Mouse (Mus musculus) embryonic facial prominence, embryonic 13.5 days (tissue): ENCODE data around the gene Pik3cg. TPM values are rescaled to one million over a fixed set of nuclear protein-coding genes. Genes with fewer than 3 reads are reported as not detected.

Source experiments
- ATAC-seq: fragments of 200-750 bp; cut with Nextera tagmentation; 2 replicates; pipeline ENCODE4 v1.8.0; 2017; ENCODE audit warnings: low read depth; ENCODE audit not compliant: insufficient number of reproducible peaks, insufficient read depth, low FRiP score, low TSS enrichment
- H3K27ac ChIP-seq: fragments of 300-500 bp; sonication (generic); 2 replicates; pipeline ENCODE4 v1.5.1; 2015; ENCODE audit warnings: moderate library complexity, mild to moderate bottlenecking, inconsistent platforms
- H3K27me3 ChIP-seq: fragments of 300-500 bp; sonication (generic); 2 replicates; pipeline ENCODE4 v1.6.1; 2015; ENCODE audit warnings: mild to moderate bottlenecking, inconsistent platforms
- H3K36me3 ChIP-seq: fragments of 300-500 bp; sonication (generic); 2 replicates; pipeline ENCODE4 v1.6.1; 2015; ENCODE audit warnings: mild to moderate bottlenecking, inconsistent platforms
- H3K4me1 ChIP-seq: fragments of 300-500 bp; sonication (generic); 2 replicates; pipeline ENCODE4 v1.6.1; 2015; ENCODE audit warnings: inconsistent platforms
- H3K4me2 ChIP-seq: fragments of 300-500 bp; sonication (generic); 2 replicates; pipeline ENCODE4 v1.6.1; 2015; ENCODE audit warnings: moderate library complexity, mild to moderate bottlenecking, inconsistent platforms
- H3K4me3 ChIP-seq: fragments of 300-500 bp; sonication (generic); 2 replicates; pipeline ENCODE4 v1.5.1; 2015; ENCODE audit warnings: mild to moderate bottlenecking, inconsistent platforms
- H3K9ac ChIP-seq: fragments of 300-500 bp; sonication (generic); 2 replicates; pipeline ENCODE4 v1.6.1; 2015; ENCODE audit warnings: mild to moderate bottlenecking, inconsistent platforms
- H3K9me3 ChIP-seq: fragments of 300-500 bp; sonication (generic); 2 replicates; pipeline ENCODE4 v1.6.1; 2016; ENCODE audit warnings: inconsistent platforms
- WGBS: fragments of 180-500 bp; shearing (Covaris S2); methylation state at CpG from one replicate; pipeline ENCODE4 v1.1.7; 2015; ENCODE audit warnings: mixed read lengths; 5-methylcytosine and 5-hydroxymethylcytosine counted together
- polyA plus RNA-seq: library from polyadenylated mRNA; unstranded; fragments of >200 nt; fragmentation: Nextera tagmentation; extraction: Ambion mirVana; gene quantifications from 2 replicates; pipeline ENCODE4 v1.2.1, GENCODE M21; 2015

Gene Pik3cg
- polyA plus RNA-seq, 1 experiment from 2014 or later: 2.3 TPM

GRCm38 (mm10) chr12:32223629-32224028 lies 15.2 kb upstream of the Pik3cg start:
- H3K4me2 ChIP-seq: no peak overlapping the region
- 83% methylated on average over 1 of the region's 1 CpGs for WGBS
- no peaks in the 10 kb centered on the region for H3K27me3 ChIP-seq
- no peak overlapping the region for H3K4me3 ChIP-seq
- H3K9ac ChIP-seq: no peak overlapping the region
- no peak for ATAC-seq
- no peak overlapping the region for H3K27ac ChIP-seq
- peaks cover 6% of the 10 kb centered on the region; the same call in 1 of the 2 replicates for H3K4me1 ChIP-seq
- no peaks in the 10 kb centered on the region for H3K36me3 ChIP-seq
- no peaks in the 10 kb centered on the region for H3K9me3 ChIP-seq

DNA sequence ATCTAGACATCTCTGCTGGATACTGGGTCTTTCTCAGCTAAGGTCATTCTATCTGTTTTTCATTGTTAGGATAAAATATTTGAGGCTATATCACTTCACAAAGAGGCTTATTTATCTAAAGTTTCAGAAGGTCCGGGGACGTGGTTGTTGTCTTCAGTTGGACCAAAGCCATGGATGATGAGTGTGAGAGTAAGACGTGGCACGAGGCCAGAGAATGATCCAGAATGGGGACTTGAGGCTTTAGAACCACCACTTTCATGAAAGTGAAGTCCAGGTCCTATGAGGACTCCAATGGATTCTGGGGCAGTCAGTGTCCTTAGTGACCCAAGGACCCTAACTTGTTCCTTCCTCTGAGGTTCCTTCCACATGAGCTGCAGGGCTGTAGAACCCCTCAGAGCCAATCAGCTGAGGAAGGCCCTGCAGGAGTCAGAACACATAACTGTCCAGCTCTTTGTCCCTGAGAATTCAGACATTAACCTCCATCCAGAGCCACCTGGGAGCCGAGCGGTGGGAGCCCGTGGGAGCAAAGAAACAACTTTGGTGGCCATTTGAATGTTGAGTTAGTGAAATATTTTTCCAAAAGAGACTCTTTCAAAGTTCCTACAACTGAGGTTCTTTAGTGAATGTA lies 14.4 kb upstream of the Pik3cg start:
- no peaks in the 10 kb centered on the region for H3K27me3 ChIP-seq
- H3K9me3 ChIP-seq: no peaks in the 10 kb centered on the region
- ATAC-seq: no peak
- H3K9ac ChIP-seq: no peak overlapping the region
- WGBS: 89% methylated on average over 7 of the region's 7 CpGs
- peaks cover 6% of the 10 kb centered on the region; the same call in 1 of the 2 replicates for H3K4me1 ChIP-seq
- no peak overlapping the region for H3K27ac ChIP-seq
- H3K4me3 ChIP-seq: no peak overlapping the region
- H3K36me3 ChIP-seq: no peaks in the 10 kb centered on the region
- H3K4me2 ChIP-seq: no peak overlapping the region

GRCm38 (mm10) chr12:32220387-32220786 lies 11.9 kb upstream of the Pik3cg start:
- H3K27me3 ChIP-seq: no peaks in the 10 kb centered on the region
- H3K9me3 ChIP-seq: no peaks in the 10 kb centered on the region
- H3K36me3 ChIP-seq: no peaks in the 10 kb centered on the region
- H3K4me1 ChIP-seq: peaks cover 6% of the 10 kb centered on the region; the same call in 1 of the 2 replicates
- H3K9ac ChIP-seq: no peak overlapping the region
- no peak overlapping the region for H3K4me3 ChIP-seq
- H3K27ac ChIP-seq: no peak overlapping the region
- no peak overlapping the region for H3K4me2 ChIP-seq
- no peak for ATAC-seq
- WGBS: 37% methylated on average over 1 of the region's 1 CpGs

GRCm38 (mm10) chr12:32215143-32215542 lies 6.7 kb upstream of the Pik3cg start:
- no peak overlapping the region for H3K9ac ChIP-seq
- H3K9me3 ChIP-seq: no peaks in the 10 kb centered on the region
- ATAC-seq: no peak
- WGBS: 67% methylated on average over 6 of the region's 6 CpGs
- no peaks in the 10 kb centered on the region for H3K27me3 ChIP-seq
- H3K4me1 ChIP-seq: no peaks in the 10 kb centered on the region
- H3K4me2 ChIP-seq: no peak overlapping the region
- H3K36me3 ChIP-seq: no peaks in the 10 kb centered on the region
- H3K4me3 ChIP-seq: no peak overlapping the region
- H3K27ac ChIP-seq: no peak overlapping the region

DNA sequence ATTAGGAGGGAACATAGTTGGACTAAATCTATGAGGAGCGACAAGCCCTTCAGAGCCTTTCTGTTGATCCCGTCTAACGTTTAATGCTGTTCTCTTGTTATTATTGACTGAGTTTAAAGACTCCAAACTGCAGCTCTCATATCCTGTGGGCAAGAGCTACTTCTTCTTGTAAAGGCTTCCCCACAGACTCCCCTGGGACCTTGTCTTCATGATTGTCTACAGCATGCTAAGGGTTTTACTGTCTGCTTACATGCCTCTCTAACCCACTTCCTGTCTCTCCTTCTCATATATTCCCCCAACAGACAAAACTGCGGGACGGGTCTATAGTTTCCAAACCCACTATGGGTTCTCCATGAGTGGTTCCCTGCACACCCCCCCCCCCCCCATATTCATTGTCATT lies 4.2 kb upstream of the Pik3cg start:
- Histone ChIP-seq H3K27ac (no peak overlapping the region), H3K9me3 (no peaks in the 10 kb centered on the region), H3K4me2 (no peak overlapping the region), H3K4me1 (peaks cover 12% of the 10 kb centered on the region), H3K4me3 (no peak overlapping the region), H3K9ac (no peak overlapping the region), H3K27me3 (no peaks in the 10 kb centered on the region), H3K36me3 (no peaks in the 10 kb centered on the region)
- WGBS: 82% methylated on average over 5 of the region's 5 CpGs
- ATAC-seq: no peak

- Histone ChIP-seq H3K9me3 (no peaks in the 10 kb centered on the region), H3K4me3 (no peak overlapping the region), H3K36me3 (no peaks in the 10 kb centered on the region), H3K27ac (no peak overlapping the region), H3K9ac (no peak overlapping the region), H3K4me1 (peaks cover 12% of the 10 kb centered on the region), H3K27me3 (no peaks in the 10 kb centered on the region), H3K4me2 (no peak overlapping the region)
- 80% methylated on average over 5 of the region's 5 CpGs for WGBS
- no peak for ATAC-seq
These were observed 3.7 kb upstream of the Pik3cg start for GRCm38 (mm10) chr12:32212156-32212555.

GRCm38 (mm10) chr12:32211257-32211656 lies 2.8 kb upstream of the Pik3cg start:
- H3K4me2 ChIP-seq: no peak overlapping the region
- ATAC-seq: no peak
- H3K4me3 ChIP-seq: no peak overlapping the region
- no peaks in the 10 kb centered on the region for H3K27me3 ChIP-seq
- peaks cover 12% of the 10 kb centered on the region for H3K4me1 ChIP-seq
- no peak overlapping the region for H3K27ac ChIP-seq
- no peak overlapping the region for H3K9ac ChIP-seq
- H3K36me3 ChIP-seq: no peaks in the 10 kb centered on the region
- 84% methylated on average over 4 of the region's 4 CpGs for WGBS
- H3K9me3 ChIP-seq: no peaks in the 10 kb centered on the region

GRCm38 (mm10) chr12:32208951-32209350 lies 492 bp upstream of the Pik3cg start:
- 73% methylated on average over 2 of the region's 2 CpGs for WGBS
- no peak for ATAC-seq
- Histone ChIP-seq H3K4me1 (peaks cover 12% of the 10 kb centered on the region), H3K4me2 (no peak overlapping the region), H3K27me3 (no peaks in the 10 kb centered on the region), H3K27ac (no peak overlapping the region), H3K4me3 (no peak overlapping the region), H3K9me3 (no peaks in the 10 kb centered on the region), H3K36me3 (no peaks in the 10 kb centered on the region), H3K9ac (no peak overlapping the region)

- WGBS: 66% methylated on average over 3 of the region's 3 CpGs
- H3K27me3 ChIP-seq: no peaks in the 10 kb centered on the region
- H3K4me3 ChIP-seq: no peak overlapping the region
- no peaks in the 10 kb centered on the region for H3K9me3 ChIP-seq
- ATAC-seq: no peak
- no peaks in the 10 kb centered on the region for H3K36me3 ChIP-seq
- no peak overlapping the region for H3K4me2 ChIP-seq
- H3K27ac ChIP-seq: no peak overlapping the region
- H3K9ac ChIP-seq: no peak overlapping the region
- H3K4me1 ChIP-seq: peaks cover 12% of the 10 kb centered on the region
These were observed 1.3 kb downstream of the Pik3cg start for GRCm38 (mm10) chr12:32207141-32207540.

DNA sequence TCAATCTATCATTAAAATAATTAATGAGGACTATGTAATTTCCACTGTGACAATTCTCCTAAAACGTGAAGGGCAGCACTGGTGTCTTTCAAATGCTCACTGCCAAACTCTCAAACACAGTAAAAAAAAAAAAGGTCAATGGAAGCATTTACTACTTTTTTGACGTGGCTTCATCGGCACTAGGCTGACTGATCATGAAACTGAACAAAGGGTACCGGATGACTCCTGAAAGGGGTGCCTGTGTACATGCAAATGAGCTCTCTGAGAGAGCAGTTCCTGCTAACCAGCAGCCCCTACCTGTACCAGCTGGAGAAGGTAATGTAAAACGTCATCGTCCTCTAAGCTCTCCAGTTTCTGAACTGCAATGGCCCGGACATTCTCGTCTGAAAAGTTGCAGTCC lies 4.8 kb downstream of the Pik3cg start:
- ATAC-seq: no peak

DNA sequence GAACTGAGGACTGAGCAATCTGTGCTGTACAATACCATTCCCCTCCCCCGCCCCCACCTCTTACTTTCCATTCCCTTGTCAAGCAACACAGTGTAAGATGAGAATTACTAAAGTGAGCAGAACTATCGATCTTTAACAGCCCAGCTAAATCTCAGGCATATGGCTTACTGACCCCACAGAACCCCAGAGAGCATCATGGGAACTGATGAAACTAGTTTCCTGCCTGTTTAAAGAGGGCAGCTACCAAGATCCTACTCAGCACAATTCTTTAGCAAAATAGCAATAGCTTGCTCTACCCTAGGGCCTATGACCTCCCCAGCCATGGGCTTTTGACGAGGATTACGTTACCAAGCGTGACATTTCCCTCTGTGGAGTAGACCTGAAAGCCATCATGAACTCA lies 5.9 kb downstream of the Pik3cg start:
- no peaks in the 10 kb centered on the region for H3K9me3 ChIP-seq
- H3K27me3 ChIP-seq: no peaks in the 10 kb centered on the region
- H3K4me3 ChIP-seq: no peak overlapping the region
- no peaks in the 10 kb centered on the region for H3K4me1 ChIP-seq
- no peaks in the 10 kb centered on the region for H3K36me3 ChIP-seq
- ATAC-seq: no peak
- H3K9ac ChIP-seq: no peak overlapping the region
- WGBS: 68% methylated on average over 5 of the region's 5 CpGs
- H3K27ac ChIP-seq: no peak overlapping the region
- H3K4me2 ChIP-seq: no peak overlapping the region

More for the DNA sequence above, 4.8 kb downstream of the Pik3cg start:
- Histone ChIP-seq H3K27me3 (no peaks in the 10 kb centered on the region), H3K4me3 (no peak overlapping the region), H3K27ac (no peak overlapping the region), H3K9ac (no peak overlapping the region), H3K4me2 (no peak overlapping the region), H3K36me3 (no peaks in the 10 kb centered on the region), H3K9me3 (no peaks in the 10 kb centered on the region), H3K4me1 (peaks cover 7% of the 10 kb centered on the region)
- 56% methylated on average over 8 of the region's 8 CpGs for WGBS

DNA sequence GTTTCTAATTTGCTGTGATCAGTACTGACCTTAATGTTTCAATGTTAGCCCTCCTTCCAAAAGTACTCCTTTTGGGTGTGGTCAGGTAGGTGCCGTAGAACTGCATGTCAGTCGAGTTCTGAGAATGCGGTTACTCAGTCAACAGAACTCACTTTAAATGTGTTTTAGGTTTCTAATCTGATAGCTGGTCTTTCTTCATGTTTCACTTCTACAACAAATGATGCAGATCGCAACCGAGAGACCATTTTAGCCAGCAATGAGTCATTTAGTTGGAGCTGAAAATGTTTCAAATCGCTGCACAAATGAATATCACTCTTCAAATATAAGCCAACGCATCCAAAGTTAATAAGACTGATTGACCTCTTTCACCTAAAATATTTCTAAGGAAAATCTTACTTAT lies 6.5 kb downstream of the Pik3cg start:
- Histone ChIP-seq H3K36me3 (no peaks in the 10 kb centered on the region), H3K27ac (no peak overlapping the region), H3K9ac (no peak overlapping the region), H3K9me3 (no peaks in the 10 kb centered on the region), H3K4me2 (no peak overlapping the region), H3K27me3 (no peaks in the 10 kb centered on the region), H3K4me3 (no peak overlapping the region), H3K4me1 (no peaks in the 10 kb centered on the region)
- ATAC-seq: no peak
- 94% methylated on average over 7 of the region's 7 CpGs for WGBS
